Mouse (Mus musculus): Measurements from ENCODE around the gene Neo1.

Gene Neo1

DNA sequence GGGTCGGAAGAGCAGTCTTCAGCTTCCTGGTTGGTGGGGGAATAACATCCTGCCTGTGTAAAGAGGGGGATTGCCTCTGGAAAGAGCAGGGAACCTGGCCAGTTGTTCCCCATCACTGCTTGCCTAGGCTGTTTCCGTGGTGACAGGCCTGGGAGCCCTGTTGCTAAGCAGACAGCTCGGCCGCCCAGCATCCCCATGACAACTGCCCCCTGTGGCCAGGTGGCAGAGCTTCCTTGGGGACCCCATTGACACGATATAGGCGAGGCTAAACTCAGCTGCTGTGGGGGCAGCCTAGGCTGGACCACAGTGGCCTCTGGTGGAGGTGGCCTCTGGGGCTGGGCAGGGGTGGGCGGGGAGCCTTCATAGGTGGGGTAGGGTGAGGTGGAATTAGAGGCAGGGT, 172.4 kb downstream of the Neo1 start:
- no peak for DNase-seq (ENCODE audit: low read depth, low spot score)

DNA sequence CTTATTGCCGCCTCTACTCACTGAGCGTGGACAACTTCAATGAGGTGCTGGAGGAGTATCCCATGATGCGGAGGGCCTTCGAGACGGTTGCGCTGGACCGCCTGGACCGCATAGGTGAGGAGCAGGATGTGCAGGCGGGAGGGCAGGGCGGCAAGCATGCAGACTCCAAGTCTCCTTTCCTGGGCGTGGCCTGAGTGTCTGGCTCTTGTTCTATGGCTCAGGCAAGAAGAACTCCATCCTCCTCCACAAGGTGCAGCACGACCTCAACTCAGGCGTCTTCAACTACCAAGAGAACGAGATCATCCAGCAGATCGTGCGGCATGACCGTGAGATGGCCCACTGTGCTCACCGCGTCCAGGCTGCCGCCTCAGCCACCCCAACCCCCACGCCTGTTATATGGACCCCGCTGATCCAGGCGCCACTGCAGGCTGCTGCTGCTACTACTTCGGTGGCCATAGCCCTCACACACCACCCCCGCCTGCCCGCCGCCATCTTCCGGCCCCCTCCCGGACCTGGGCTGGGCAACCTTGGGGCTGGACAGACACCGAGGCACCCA, 177.1 kb downstream of the Neo1 start:
- DNase-seq (ENCODE audit: low read depth, low spot score): no peak

DNA sequence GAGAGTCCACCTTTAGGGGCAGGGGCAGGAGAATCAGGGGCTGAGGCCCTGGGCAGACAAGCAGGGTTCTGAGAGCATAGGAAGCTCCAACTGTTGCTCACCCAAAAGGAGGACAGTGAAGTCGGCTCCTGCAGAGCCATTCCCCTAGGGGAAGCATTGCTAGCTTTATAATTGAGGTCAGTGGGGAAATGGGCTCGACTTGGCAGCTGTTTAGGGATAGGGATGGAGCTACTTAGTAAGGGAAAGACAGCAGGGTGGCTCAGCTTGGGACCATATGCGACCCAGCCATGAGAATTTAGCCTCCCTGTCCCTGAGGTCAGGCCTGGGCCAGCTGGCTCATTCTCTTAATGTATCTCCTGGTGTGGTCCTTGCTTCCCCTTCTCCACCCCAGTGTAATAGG, 181.3 kb downstream of the Neo1 start:
- no peak for DNase-seq (ENCODE audit: low read depth, low spot score)

DNA sequence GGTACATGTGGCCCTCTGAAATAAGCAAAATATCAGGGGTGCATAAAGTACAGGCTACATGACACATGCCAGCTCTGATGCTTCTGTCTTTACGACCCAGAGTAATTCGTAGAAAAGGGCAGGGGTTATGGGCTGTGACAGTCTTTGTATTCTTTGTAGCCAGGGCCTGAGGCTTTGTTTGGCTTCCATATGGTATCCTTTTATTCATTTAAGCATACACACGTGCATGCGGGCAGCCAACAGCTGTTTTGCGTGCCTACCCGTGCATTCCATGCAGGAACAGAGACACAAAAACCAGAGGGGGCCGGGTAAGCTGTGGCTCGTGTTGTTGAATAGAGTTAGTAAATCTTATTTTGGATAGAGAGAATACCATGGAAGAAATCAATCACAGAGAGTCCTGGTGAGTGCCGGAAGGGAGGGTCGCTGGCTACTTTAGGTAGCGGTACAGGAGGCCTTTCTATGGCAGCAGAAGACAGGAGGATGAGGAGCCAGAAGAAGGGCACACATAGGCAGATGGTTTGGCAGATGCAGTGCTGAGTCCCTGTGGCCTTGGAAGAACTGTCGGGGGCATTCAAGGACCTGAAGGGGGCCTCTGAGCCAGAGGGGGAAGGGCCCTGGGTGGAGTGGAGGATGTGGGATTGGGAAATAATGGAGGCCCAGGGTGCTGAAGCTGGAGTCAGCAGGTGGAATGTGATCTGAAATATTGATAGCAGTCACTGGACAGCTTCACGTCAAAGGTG, 186.5 kb downstream of the Neo1 start:
- no peak for DNase-seq (ENCODE audit: low read depth, low spot score)

DNA sequence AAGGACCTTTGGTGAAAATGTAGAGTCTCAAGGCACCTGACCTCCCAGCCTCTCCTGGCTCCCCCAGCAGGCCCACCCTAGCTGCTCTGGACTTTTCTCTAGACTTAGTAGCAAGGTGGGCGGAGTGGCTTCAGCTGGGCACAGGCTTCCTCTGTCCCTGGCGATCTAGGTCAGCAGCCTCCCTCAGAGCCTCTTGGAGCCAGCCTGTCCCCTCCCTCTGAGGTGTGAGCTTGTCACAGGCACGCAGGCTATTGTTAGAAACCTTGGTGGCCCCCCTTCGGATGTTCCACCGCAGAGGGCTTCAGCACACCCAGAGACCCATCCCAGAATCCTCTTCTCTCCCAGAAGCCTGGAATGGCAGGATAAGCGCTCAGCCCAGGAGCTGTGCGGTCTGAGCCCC, 188.6 kb downstream of the Neo1 start:
- no peak for DNase-seq (ENCODE audit: low read depth, low spot score)

DNA sequence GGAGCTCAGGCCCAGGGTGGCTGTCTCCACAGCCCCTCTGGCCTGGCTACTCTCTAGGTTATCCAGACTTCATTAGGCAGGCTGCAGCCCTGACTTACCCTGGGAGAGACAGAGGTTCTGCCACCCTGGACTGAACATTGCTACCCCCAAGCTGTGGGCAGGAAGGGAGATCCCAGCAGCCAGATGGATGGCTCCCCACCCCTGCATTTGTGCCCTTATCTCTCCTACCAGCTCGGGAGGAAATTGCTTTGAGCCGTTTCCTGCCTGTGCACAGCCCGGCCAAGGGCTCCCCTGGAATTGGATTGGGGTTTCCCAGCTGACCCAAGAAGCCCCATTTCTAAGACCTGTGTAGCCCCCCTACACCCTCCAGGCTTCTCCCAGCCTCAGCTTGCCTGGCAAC, 189.2 kb downstream of the Neo1 start:
- DNase-seq (ENCODE audit: low read depth, low spot score): no peak

DNA sequence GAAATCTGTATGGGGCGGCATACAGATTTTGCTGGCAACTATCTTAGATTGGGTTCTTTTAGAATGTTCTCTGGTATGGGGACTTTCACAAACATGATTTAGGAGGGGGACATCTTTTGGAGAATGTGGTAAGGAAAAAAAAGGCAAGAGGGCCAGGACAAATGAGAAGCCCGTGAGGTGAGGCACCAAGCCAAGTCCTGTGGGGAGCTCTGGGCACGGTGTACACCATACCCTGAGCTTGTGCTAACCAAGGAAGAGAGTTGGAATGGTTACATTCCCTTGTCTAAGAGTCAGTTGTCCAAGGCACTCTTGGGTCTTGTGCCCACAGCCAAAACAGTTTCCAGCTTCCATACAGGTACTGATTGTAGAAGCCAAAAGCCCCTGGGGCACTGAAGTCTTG, 191.6 kb downstream of the Neo1 start:
- no peak for DNase-seq (ENCODE audit: low read depth, low spot score)

DNA sequence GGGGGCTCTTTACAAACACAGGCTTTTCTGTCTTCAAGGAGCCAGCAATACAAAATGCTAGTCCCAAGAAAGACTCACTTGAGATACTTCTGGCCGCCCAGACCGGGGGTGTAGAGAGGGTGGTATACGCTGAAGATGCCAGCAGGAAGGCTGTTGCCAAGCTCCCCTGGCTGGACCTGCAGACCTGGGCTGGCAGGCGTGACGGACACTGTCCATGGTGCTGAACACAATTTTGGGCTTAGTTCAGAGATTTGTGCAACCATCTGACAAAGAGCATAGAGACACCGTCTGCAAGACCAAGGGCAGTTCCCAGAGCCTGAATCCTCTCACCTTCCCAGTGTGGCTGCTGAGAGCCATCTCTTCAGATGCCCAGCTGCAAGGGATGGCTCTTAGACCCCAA, 194.6 kb downstream of the Neo1 start:
- no peak for DNase-seq (ENCODE audit: low read depth, low spot score)

DNA sequence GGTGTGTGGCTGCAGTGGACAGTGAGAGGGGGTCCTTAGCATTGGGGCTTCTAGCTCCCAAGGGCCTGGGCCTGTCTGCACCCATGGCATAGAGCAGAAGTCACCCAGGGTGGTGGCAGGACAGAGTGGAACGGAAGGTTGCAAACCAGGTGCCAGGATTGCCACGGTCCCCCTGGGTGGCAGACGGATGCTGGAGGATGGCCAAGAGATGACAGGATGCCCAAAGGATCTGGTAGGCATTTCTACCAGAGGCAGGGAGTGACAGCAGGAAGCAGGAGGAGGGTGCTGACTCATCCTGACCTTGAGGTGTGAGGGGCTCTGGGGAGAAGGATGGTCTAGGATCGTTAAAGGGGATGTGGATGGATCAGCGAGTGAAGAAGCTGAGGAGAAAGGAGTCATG, 197.7 kb downstream of the Neo1 start:
- no peak for DNase-seq (ENCODE audit: low read depth, low spot score)

DNA sequence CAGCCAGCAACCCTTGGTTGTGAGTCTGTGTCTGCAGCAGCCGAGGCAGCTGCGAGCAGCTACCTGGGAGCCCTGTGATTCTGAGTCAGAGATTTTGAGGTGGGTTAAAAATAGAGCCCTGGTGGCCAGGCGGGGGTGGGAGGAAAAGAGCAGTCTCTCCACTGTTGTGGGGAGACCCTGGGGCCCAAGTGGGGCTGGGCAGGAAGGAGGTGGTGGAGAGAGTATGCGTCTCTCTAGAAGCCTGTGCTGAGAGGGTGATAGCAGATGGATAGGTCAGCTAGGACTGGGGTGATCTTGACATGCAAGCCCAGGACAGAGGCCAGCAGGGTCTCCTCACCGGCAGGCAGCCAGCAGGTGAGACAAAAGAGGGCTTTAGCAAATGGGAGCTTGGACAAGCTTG, 199.1 kb downstream of the Neo1 start:
- no peak for DNase-seq (ENCODE audit: low read depth, low spot score)

DNA sequence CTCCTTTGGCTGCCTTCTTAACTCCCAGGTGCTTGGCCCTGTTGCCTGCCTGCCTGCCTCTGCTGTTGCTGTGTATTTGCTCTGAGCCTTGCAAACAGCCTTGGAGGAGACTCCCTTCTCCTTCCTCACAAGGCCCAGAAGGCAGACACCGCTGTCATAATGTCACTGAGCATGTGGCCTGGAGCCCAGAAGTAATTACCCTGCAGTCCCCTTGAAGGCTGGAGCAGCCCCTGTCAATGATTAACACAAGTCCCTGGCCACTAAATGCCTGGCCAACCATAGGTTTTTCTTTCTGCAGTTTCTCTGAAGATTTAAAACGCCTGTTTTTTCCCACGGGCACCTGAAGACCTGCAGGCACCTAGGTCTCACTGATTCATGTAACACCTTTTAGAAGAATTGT, 203.3 kb downstream of the Neo1 start:
- DNase-seq (ENCODE audit: low read depth, low spot score): no peak

DNA sequence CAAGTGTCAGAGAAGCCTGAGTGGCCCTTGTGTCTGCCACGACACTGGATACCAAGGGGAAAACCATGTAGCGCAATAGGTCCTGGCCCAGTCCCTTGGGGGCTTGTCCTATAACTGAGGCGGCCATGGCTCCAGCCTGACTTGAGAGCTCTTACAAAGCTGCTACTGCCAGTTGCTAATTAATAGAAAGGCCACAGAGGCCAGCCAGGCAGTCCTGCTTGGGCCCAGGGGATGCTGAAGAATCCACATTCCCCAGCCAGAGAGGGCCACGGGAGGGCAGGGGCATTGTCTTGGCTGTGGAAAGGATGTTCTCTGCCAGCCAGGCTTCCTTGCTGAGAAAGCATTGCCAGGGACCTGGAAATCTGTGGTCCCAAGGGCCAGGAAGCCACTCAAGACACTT, 206.6 kb downstream of the Neo1 start:
- no peak for DNase-seq (ENCODE audit: low read depth, low spot score)

Measured in retina, adult 2 months (tissue).